Mouse (Mus musculus): ENCODE data around the gene Mfap5.
"Not testable (repeated sequence)": the region's sequence is repeated elsewhere in the genome, so short reads cannot be mapped to it uniquely, and the experiment has no call there.

Gene Mfap5

DNA sequence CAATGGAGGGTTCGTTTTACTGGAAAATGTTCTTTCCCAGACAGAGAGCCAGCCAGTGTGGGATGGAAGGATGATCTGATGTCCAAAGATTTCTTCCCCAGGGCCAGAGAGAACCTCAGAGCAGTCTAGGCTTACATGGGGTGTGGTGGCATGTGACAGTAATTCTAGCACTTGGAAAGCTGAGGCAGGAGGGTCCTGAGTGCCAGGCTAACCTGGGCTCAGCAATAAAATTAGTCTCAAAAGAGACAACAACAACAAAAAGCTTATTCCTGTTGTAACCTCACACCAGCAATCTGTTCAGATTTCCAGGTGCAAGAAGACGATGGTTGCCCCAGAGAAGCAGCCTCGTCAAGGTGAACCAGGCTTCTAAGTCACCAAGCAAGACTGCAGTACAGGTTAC is at the start of gene Mfap5:
TSS of gene Mfap5 (plus strand) at position 301 of the 400 bp plus-strand sequence.
- DNase-seq = no peak

DNA sequence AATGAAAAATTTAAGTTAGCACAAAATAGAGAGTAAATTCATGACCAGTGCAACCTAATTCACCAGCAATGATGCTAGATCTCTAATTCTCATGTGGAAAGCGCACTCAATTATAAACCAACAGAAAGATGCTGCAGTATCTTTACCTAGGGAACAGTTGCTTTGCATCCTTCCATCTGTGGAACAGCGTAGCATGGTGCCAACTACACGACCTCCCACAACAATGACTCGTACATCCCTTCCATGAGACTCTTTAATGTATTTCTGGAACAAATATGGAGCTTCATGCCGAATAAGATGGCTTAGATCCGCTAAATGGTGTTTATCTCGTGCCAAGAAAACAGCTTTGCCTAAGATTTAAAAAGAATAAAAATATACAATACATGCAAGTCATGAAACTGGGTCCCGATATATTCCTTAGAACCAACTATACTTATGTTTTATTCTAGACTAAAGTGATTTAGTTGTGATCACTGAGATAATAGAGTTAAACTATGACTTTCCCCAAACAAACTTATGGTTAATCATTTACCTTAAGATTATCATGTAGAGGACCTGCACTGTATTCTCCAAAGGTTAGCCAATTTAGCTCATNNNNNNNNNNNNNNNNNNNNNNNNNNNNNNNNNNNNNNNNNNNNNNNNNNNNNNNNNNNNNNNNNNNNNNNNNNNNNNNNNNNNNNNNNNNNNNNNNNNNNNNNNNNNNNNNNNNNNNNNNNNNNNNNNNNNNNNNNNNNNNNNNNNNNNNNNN is 46.5 kb upstream of the Mfap5 start:
- no peak for DNase-seq

DNA sequence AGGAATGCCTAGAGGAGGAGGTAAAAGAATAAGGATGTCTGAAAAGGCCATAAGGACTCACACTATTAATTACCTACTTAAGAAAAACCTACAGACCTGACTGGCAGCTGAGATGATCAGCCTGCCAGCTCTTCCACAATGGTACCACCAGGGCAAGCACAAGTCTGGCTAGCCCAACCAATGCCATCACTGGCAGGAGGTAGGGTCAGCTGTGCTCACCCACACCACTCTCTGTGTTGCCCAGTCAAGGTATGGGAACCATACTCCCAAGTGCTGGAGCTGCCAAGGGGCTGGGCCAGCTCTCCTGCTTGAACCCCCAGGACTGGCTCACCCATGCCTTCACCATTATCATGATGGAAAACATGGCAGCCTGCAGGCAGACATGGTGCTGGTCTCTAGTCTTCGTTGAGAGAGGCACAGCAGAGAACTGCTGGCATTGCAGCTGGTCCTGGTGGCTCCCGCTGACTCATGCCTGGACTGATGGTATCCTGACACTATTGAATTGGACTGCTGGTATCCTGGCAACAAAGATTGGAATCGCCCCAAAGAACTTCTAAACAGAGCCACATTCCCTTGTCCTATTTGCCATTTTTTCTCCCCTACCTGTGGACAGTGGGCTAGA is 39.4 kb upstream of the Mfap5 start:
- no peak for DNase-seq

DNA sequence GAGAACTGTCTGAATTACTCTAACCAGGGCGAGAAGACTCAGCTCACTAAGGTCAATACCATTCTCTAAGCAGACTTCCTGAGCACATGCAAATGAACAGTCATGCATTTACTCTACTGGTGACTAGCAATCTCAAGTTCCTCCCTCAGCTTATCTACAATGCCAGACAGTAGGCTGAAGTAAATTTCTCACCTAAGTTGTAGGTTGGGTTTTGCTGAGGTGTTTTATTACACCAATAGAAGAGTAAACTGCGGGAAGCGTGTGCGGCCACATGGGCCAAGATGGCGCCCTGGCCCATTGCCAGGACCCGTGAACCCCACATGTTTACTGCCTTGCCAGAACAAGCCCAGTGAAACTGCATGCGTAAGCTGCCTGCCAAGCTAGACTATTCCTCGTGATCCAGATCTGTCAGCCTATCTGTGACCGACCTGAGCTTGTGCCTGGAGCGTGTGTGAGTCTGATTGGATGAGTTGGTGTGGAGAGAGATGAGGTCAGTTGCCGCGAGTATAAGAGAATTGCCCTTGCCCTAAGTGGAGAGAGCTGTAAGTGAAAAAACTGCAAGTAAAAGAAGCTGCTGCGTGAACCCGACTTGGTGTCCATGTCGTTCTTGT is 36.5 kb upstream of the Mfap5 start:
- DNase-seq = no peak

- DNase-seq = no peak
Measured at GRCm38 (mm10) chr6:122470240-122470639, 35.4 kb upstream of the Mfap5 start.

DNA sequence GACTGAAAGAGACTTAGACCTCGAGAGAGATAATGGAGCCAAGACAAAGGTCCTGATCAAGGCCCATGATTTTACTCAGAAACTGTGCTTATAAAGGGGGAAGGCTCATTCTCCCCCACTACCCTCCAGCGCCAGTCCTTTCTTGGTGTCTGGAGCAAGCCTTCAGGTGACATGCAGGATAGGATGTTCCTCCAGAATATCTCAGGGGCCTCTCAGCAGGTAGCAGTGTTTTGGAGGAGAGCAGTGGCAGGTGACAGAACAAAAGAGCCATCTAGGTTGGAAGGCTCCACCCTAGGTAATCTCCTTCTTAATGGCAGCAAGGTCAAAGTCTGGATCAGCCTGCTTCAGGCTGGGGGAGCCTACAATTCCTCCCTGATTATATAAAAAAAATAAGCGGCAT is 34.2 kb upstream of the Mfap5 start:
- DNase-seq = not testable (repeated sequence)

DNA sequence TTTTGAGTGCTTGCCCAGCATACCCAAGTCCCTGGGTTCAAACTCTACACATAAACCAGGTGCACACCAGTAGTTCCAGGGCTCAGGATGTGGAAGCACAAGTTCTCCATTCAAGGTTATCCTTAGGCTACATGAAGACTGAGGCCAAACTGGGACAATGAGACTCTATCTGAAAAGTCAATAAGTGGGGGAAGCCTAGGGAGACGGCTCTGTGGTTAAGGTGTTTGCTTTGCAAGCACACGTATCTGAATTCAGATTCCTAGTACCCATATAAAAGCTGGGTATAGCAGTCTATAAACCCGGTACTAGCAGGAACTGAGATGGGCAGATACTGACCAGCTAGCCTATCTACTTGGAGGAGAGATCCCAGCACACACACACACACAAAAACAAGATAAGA is 27.6 kb upstream of the Mfap5 start:
- no peak for DNase-seq

DNA sequence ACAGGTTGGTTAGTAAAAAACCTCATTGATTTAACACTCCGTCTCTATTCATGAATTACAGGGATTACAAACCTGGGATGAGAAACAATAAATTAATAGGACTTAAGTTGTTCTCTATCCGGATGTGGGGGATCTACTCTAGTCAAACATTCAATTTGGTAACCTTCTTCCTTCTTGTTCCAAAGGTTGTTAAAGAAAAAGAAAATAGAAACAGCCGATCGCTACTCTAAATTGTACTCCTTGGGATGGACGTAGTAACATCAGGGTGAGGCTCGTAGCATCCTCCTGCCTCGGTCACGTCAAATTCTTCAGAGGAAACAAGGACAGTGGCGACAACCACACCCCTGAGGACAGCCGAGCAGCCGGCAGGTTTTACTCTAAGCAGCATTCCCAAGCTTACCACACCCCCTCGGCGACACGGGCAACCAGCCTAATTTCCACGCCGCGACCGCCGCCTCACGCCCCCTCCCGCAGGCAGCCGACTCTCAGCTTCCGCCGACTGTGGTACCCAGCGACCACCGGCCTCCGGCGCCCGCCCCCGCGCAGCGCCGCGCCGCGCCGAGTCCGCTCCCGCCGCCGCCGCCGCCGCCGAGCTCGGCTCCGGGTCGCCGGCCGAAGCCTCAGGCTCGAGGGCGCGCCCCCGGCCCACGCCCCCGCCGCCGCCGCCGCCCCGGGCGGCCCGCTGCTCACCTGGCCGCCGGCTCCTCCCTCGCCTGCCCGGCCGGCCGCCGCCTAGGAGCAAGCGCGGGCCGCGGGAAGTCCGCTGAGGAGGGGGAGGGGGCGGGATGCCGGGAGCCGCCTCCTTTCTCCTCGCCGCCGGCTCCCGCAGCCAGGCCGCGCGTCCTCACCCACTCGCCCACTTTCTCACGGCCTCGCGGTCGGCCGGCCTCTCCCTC is 20.0 kb upstream of the Mfap5 start:
- peak; percentile 67 for DNase-seq

DNA sequence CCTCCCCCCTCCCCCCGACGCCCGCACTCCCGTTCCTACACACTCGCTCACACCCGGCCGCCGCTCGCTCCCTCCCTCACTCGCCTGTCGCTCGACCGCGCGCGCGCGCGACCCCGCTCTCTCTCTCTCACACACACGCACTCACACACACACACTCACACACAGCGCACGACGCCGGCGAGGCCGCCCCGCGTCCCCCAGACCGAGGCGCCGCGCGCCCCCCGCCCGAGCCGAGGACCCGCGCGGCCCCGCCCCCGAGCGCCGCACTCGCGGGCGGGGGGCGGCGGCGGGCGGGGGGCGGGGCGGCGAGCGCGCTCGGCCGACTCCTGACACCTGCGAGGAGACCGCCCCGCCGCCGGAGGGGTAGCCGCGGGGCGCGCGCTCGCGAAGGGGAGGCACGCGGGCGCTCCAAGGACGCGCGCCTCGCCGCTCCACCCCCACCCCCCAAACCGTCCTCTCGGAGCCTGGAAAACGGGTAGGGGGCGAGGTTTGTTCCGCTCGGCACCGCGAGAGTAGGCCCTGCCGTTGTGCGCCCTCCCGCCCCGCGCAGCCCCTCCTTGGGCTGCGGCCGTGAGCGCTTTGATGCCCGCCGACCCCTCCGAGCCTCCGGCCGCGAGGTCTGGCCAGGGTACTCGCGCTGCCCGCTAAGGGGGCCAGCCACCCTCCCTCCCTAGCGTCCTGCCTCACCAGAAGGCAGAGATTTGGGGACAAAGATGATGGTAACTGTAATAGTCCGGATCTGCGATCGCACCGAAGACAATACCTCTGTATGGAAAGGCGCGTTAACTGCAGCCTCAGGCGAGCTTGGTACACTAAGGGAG is 19.1 kb upstream of the Mfap5 start:
- peak; percentile 92 for DNase-seq

DNA sequence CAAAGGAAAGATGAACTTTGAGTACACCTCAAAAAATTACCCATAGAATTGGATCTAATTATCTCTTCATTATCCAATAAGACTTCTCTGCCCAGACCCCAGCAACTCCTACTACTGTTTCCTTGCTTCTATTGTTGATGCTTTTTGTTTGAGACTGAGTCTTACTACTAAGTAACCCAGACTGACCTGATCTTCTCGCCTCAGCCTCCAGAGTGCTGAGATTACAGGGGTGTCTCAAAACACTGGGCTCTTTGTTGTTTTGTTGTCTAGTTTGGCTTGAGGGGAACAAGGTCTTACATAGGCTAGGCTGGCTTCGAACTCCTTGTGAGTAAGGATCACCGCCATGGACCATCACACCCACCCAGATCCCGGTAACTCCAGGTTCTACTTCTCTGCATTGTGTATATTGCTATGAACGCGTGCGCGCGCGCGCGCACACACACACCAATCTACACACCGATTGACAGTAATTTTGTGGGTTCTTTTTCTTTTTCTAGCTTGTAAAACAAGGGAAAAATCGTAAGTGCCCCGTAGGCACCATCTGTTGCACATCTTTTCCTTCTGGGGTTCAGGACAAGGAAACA is 14.6 kb upstream of the Mfap5 start:
- DNase-seq = no peak

GRCm38 (mm10) chr6:122491557-122491956 is 14.1 kb upstream of the Mfap5 start:
- peak; percentile 63 for DNase-seq

GRCm38 (mm10) chr6:122492479-122492878 is 13.2 kb upstream of the Mfap5 start:
- no peak for DNase-seq

DNA sequence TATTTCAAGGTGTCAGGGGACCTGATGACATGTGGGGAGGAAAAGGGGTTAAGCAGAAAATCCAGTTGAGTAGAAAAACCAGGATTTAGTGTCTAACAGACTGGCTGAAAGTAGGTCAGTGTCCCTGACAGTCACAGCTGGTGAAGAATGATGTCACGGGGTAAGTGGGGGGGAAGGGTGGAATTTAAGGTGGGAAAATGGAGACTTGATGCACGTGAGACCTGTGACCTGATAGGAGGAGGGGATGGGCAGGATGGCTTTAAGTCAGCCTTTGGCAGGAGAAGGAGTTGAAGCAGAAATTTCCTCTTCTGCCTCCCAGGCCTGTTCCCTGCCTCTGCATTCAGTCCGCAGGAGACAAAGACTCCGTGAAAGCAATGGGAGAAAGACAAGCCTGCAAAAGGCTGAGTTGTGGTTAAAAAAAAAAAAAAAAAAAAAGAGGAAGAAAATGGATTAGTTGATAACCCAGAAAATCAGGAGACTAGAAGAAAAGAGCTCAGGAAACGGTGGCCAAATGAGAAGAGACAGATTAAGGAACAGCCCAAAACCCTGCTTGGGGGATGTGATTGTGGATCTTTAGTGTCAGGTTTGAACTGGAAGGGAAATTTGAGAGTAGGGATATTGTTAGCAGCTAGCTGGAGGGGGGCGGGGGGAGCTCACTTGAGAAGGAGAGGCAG is 11.7 kb upstream of the Mfap5 start:
- no peak for DNase-seq

DNA sequence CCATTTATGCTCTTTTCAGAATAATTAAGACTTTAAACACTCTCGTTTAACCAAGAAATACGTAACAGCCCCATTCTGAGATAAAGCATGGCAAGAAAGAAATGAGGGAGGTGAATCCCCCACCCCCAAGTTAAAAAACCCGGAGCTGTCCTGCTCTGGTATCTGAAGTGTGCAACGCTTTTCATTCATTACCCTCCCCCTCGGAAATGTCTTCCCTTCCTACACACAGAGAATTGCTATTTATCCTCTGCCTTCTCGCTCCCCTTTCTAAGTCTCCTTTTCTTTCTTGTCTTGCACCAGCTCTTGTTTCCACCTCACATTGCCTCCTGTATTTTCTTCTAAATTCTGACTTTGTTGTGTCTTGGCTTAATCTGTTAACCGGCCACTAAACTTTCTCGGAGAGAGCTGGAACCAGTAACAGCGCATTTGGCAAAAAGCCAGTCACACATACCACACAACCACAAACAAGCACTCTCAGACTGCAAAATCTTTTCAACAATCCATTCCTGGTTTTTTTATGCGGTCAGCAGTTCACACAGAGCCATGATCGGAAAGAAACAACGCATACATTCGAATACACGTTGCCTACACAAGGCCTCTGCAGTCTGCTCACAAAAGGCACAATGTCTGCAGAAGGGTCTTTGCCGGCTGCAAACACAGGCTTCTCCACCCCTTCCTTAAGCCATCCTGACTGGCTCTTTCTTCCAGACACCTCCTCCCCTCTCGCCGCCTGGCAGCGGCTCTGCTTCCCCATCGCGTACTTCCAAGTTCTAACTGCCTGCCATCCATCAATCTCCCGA is 10.4 kb upstream of the Mfap5 start:
- DNase-seq = peak; percentile 47

- DNase-seq = no peak
Measured at GRCm38 (mm10) chr6:122496501-122496900, 9.1 kb upstream of the Mfap5 start.

GRCm38 (mm10) chr6:122498661-122499060 is 7.0 kb upstream of the Mfap5 start, which contains the start of gene Rimklb:
Rimklb (minus strand) TSS chr6:122498761.
- no peak for DNase-seq

- no peak for DNase-seq
Measured at GRCm38 (mm10) chr6:122505041-122505440, 604 bp upstream of the Mfap5 start.

GRCm38 (mm10) chr6:122508494-122508893 is 2.8 kb downstream of the Mfap5 start:
- DNase-seq = no peak

GRCm38 (mm10) chr6:122512914-122513878 is 7.6 kb downstream of the Mfap5 start:
- no peak for DNase-seq
